Mouse (Mus musculus): ENCODE measurements around the gene Pkd1l3.
A peak's percentile ranks its signal among the peaks of the same experiment; 100 is the strongest.

Gene Pkd1l3

DNA sequence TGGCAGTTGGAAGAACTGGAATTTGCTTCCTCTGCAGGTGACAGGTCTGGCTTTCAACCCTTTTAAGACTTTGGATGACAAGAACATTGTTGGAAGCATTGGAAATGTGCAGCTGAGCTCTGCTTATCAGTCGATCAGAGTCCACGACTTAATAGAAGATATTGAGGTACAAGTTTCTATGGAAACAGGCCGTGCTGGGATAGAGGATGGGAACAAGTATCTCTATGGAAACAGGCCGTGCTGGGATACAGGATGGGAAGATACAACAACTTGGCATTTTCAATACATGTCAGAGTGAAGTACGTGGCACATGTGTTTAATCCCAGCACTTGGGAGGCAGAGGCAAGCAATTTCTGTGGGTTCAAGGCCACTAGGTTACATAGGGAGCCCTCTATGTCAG lies 18.2 kb downstream of the Pkd1l3 start:
- DNase-seq (ENCODE audit: low spot score) = no peak

DNA sequence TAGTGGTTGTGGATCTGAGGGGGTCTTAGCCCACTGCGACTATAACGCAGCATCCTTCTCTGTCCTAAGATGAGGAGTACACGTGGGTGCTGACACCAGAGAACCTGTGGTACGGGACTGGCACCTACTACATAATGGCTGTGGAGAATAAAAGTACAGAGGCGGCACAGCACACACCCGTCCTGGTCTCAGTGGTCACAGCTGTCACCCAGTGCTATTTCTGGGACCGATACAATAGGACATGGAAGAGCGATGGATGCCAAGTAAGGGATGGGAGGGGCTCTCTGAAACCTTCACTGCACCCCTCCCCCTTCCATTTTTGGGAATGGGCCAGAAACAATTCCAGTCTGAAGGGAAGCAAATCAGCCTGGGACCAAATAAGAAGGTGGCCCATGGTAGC lies 20.8 kb downstream of the Pkd1l3 start:
- no peak for DNase-seq (ENCODE audit: low spot score)

DNA sequence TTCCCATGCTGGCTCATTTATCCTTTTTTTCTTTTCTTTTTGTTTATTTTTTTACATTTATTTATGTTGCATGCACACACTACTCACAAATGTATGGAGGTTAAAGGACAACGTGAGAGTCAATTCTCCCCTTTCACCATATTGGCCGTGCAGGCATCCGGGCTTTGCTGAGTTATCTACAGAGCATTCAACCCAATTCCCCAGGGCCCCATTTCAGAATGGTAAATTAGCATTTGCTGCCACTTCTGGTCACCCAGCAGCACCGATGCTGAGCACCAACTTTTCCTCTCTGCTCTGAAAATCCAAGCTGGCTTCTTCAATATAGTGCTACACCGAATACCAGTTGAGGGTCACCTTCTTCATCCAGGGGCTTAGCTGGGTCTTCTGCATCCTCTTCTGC lies 24.5 kb downstream of the Pkd1l3 start:
- no peak for DNase-seq (ENCODE audit: low spot score)

DNA sequence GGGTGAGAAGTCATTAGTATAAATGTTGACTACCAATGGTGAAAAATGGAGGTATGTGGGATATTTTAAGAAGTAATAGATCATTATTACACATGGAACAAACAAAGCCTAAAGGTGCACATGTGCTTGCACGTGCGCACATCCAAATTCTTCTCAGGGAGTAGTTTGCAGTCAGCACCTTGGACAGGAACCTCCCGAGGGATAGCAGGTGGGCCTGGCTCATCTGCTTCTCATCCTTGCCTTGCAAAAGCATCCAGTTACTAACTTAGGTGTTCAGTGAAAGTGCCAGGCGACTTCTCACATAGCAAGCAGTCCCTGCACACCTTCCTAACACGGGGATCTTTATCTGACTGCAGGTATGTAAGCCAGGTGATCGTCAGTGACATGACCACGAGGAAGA lies 26.1 kb downstream of the Pkd1l3 start:
- no peak for DNase-seq (ENCODE audit: low spot score)

DNA sequence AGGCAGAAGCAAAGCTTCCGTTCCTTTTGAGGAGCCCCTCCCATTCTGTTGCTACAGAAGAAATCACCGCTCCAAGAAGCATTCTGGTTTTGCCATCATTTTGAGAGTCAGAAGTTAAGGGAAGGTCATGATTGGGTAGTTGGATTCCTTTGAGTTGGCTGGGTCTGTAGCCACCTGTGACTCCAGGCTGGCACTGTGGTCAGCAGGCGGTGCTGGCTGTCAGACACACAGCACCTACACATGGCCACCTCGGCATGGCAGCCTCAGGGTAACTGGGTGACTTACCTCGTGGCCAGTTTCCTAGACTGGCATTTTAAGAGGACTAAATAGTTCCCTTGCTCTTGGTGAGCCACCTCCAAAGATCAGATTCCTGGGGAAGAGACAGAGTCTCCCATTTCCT lies 26.9 kb downstream of the Pkd1l3 start:
- DNase-seq (ENCODE audit: low spot score) = no peak

DNA sequence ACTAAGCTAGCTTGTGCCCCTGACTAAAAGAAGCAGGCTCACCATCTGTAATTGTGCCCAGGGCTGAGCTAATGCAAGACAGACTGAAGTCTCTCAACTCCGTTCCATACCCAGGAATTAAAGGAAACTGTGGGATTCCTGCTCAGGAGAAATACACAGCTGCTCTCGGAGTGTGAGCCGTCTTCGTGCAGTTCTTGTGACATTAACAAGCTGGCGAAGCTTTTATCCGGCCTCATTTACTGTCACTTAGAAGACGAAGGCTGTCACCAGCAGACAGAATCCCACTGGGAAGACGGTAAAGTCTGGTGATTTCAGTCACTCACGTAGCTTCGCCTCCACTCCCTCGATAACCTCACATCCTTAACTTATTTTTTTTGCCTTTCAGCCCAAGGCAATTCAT lies 33.0 kb downstream of the Pkd1l3 start:
- no peak for DNase-seq (ENCODE audit: low spot score)

DNA sequence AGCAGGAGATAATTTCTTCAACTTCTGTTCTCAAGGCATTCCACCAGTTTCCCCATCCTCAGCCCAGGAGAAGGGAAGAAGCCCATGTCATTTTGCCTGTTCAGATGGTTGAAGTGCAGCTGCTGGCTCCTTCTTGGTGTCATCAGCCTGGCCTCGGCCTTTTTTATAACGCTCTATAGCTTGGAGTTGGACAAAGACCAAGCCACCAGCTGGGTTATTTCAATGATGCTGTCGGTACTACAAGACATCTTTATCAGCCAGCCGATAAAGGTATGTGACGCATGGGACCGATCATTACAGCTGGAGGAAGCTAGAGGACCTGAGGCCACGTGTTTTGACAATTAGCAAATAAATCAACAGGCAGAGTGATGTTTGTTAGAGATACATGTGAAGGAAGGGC lies 34.2 kb downstream of the Pkd1l3 start:
- DNase-seq (ENCODE audit: low spot score) = no peak

DNA sequence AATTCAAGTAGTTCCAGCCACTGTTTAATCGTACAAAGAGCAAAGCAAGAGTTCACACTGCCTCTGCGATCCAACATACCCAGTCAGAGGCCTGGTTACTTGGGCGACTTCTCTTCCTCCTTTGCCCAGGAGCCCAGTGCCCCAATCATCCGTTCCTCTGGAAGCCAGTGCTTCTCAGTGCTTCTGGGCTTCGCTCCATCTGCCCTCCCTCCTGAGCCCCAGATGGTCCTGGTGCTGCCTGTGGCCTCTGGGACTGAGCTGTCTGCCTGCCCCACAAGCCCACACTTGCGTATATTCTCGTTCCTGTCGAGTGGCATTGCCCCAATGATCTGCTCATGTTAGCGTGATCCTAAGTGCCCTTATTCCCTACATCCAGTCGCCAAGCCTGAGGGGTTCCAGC lies 36.5 kb downstream of the Pkd1l3 start:
- no peak for DNase-seq (ENCODE audit: low spot score)

DNA sequence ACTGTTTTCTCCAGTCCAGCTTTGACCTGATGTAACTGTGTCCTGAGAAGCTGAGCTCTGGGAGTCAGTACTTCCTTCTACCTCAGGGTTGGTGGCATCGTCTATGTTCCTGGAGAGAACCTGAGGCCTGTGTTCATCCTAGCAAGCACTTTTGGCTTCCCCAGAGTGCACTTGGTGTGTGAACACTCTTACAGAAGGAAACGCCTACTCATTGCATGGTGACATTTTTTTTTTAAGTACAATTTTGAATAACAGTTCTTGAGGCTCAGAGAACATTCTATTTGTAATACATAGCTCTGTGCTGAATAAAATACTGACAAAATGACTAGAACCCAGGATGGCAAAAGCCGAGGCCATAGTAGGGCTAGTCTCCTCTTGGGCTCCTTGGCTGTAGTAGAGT lies 42.5 kb downstream of the Pkd1l3 start:
- DNase-seq (ENCODE audit: low spot score) = no peak

DNA sequence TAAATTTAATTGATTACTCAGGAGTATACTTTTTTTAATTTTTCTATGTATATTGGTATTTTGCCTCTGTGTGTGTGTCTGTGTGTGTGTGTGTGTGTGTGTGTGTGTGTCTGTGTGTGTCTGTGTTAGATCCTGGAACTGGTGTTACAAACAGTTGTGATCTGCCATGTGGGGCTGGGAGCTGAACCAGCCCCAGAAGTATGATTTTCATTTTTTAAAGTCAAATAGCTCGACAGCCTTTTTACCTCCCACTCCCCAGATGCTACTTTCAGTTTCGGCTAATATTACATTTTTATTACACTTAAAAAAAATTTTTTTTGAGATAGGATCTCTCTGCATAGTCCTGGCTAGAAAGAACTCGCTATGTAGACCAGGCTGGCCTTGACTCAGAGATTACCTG lies 48.0 kb downstream of the Pkd1l3 start:
- DNase-seq (ENCODE audit: low spot score) = no peak

DNA sequence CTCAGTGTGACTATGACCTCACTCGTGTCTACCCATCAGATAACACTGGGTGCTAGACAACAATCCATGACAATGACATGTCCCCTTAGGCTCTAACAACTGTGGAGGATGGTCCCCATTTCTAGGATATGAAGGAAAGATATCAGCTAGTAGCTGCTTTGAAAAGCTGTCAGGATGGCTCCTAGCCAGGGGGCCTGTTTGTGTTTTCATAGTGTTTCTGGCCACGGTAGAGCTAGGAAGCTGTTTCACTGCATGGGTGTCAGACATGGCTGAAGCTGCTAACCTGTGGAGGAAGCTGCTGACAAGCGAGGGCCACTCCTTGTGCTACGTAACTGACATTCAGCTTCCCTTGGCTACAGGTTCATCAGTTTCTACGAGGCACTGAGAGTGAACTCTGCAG lies 52.3 kb downstream of the Pkd1l3 start:
- no peak for DNase-seq (ENCODE audit: low spot score)

DNA sequence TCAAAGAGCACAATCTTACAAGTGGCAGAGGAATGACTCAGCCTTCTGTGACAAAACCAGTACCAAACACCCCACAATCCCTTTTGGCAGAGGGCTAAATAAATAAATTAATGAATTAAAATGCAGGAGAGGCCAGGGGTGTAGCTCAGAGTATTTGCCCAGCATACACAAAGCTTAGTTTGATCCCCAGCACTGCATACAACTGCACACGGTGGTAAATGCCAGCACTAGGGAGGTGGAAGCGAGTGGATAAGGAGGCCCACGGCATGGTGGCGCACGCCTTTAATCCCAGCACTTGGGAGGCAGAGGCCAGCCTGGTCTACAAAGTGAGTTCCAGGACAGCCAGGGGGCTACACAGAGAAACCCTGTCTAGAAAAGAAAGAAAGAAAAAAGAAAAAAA lies 58.3 kb downstream of the Pkd1l3 start:
- DNase-seq (ENCODE audit: low spot score) = no peak

DNA sequence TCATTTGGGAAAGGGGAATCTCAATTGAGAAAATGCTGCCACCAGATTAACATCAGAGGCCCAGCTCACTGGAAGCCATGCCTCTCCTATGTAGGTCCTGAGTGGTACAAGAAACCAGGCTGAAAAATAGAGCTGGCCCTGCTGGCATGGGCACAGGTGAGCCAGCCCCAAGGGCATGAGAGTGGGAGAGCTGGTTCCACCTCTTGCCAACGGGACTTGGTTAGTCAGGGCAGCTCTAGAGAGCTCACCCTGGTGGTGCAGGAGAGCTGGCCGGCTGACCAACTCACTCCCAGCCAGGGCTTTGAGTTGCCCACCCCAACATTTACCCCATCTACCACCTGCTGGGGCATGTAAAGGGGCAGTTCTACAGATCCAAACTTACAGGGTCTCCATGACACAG lies 59.3 kb downstream of the Pkd1l3 start:
- DNase-seq (ENCODE audit: low spot score) = no peak

DNA sequence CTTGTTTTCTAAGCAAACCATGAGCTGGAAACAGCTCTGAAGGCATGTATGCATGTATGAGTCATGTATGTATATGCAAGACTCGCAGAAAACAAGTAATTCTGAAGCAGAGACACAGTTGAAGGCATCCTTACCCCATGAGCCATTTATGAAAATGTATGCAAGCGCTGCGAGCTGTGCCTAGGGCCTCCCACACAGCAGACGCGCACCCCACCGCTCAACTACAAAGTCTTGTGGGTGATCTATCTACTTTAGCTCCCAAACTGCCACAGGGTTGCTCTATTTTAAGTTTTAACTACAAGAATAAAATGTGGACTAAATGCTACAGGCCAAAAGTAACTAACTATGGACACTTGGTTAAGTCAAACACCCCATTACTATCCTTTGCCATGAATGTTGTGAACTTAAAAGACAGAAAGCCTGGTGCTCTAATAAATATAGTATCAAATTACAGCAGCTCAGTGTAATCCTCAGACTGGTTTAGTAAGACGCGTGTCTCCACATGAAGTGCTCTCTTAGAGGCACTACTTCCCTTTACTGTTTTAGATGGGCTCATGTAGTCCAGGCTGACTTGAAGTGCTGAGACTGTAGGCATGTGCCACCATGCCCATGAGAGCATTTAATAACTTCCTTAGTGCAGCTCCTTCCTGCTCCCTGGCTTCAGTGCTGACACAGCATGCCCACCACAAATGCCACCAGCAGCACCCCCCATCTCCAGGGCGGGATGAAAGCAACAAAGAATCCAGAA lies 61.8 kb downstream of the Pkd1l3 start:
- DNase-seq (ENCODE audit: low spot score) = no peak

DNA sequence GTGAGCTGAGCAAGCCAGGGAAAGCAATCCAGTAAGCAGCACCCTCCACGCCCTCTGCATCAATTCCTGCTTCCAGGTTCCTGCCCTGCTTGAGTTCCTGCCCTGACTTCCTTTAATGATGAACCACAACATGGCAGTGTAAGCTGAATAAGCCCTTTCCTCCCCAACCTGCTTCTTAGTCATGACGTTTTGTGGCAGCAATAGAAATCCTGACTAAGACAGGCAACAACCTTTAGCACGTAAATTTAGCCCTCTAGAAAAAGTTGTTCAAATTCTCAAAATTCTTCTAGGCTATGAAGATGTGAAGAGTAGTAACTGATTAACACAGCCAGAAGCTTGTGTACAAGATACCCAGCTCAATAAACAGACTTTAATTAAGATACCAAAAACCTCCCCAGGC lies 67.2 kb downstream of the Pkd1l3 start:
- DNase-seq (ENCODE audit: low spot score) = no peak

DNA sequence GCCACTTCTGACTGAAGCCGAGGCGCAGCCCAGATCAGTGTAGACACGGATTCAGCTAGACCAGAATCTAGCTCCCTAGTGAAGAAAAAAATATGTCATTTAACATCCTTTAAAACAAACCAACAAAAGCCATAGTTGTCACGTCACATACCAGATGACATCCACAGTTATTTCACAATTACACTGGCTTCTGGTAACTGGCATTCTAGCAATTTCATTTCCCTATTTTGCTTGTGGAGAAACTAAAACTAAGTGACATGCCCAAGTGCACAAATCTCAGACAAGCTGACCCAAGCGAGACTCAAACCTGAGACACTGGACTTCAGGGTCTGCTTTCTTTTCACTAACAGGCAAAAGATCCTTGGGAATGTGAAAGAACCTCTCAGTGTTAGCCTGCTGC lies 67.8 kb downstream of the Pkd1l3 start:
- no peak for DNase-seq (ENCODE audit: low spot score)

DNA sequence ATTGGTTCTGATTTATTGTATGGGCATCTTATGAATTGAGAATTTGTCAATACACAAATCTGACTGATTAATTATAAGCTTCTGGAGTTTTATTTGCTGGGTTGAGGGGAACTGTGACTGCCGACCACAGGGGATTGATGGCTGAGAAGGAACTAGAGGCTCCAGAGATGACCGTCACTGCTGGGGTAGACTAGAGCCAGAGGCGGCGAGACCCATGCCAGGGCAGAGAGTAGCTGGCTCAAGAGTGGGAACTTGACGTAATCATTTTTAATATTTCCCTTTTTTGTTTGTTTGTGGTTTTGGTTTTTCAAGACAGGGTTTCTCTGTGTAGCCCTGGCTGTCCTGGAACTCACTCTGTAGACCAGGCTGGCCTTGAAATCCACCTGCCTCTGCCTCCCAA lies 72.9 kb downstream of the Pkd1l3 start:
- no peak for DNase-seq (ENCODE audit: low spot score)

DNA sequence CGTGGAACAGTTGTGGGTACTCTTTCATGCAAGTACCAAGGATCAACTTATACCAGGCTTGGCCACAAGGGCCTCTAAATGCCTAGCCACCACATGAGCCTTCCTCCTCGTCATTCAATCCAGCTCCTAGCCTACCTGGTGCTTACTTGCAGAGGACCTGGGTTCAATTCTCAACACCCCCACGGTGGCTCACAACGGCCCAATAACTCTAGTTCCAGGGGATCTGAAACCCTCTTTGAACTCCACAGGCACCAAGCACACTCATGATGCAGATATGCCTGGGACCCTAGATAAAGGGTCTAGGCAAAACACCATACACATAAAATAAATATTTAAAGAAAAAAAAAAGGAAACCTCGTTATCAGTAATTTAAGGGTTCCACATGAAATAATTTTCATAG lies 77.5 kb downstream of the Pkd1l3 start:
- DNase-seq (ENCODE audit: low spot score) = no peak

DNA sequence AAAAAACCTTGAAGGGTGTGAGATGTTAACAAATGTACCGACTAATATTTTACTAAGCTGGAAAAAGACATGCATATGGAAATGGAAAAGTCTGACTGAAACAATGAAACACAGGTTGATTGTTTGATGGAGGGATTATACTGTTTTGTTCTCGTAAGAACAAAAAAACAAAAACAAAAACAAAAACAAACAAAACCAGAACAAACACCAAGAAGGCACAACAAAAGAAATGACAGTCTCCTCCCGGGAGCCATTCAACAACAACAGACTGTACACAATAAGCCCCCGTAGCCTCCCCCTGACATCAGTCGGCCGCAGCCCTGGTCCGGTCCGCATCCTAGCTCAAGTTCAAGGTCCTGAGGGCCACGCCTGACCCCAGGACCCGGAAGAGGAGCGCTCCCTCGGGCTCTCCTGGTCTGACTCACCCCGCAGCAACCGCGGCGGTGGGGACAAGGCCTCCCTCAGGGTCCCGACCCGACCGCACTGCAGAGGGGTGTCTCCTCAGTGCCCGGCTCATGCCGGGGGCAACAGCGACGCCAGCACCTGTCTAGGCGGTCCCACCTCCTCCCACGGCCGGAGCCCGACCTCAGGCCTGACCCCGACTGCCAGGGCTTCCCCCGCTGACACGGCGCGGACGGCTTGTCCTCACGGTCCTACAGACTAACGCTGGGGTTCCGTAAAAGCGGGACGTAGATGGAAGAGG lies 78.3 kb downstream of the Pkd1l3 start:
- DNase-seq (ENCODE audit: low spot score) = no peak

DNA sequence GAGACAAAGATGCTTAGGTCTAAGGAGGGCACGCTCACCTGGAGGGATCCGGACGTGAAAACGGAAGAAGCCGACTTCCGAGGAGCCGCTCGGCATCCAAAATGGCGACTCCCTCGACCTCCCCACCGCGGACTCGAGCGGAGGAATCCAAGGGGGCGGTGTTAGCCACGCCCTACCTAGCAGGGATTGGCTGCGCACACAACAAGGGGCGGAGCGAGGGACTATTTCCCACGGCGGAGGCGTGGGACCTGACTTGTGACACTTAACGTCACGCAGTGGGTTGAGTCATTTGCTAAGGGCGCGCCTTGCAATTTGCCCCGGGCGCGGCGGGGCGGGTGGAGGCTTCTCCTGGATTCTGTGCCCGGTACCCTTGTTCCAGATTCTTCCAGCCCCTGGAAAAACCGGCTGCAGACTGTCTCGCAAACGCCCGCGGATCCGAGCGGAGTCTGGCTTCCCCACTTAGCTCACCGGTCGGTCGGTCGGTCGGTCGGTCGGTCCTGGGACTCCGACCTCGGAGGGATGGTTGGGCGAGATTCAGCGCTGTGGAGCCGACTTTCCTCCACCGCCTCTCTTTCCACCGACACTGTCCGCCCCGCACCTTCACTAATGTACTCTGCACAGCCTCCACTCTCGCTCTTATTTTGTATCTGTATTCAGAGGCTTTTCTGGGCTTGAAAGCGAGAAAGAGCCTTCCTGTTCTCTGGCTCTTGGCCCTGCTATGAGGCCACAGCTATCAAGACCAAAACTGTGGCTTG lies 79.0 kb downstream of the Pkd1l3 start, which contains the start of gene Ist1:
Gene Ist1 (minus strand): TSS at position 115 of the 755 bp plus-strand sequence.
- DNase-seq (ENCODE audit: low spot score) = peak; percentile 98

DNA sequence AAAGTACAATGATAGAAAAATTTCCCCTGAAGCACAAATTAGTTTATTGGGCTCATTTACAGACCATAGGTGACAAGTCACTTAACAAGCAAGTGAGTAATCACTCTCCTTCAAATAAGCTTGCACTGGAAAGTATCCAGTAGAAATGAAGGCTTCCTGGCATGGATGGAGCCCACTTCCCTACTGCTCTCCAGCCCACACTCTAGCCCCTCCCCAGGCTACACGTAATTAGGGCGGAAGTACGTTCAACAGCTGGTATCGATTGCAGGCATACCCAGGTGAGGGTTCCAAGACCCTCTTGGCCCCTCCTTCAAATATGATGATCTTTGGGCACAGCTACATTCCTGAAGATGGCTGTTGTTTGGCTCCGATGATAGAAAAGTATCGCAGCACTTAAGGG lies 79.8 kb downstream of the Pkd1l3 start:
- no peak for DNase-seq (ENCODE audit: low spot score)

DNA sequence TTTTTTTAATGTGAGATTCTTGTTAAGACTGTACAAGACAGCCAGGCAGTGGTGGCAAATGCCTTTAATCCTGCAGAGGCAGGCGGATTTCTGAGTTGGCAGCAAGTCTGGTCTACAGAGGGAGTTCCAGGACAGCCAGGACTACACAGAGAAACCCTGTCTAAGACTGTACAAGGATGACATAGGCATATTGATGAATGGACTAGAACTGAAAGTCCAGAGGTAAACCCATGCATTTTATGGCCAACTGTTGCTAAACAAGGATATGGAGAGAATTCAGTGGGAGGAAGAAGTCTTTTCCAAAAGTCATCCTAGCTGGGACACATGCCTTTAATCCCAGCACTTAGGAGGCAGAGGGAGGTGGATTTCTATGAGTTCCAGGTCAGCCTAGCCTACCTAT lies 83.4 kb downstream of the Pkd1l3 start:
- DNase-seq (ENCODE audit: low spot score) = no peak

DNA sequence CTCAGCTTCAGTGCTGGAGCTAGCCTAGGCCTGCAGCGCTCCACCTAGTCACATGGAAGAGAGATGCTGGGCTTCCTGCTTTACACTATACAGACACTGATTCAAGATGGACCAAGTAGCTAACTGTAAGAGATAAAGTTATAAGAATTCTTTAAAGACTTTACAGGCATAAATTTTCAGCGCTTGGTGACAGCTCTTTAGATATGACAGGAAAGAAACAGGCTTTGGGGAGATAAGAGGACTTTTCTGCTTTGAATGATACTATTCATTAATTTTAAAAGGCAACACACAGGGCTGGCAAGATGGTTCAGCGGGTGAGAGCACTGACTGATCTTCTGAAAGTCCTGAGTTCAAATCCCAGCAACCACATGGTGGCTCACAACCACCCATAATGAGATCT lies 84.2 kb downstream of the Pkd1l3 start:
- no peak for DNase-seq (ENCODE audit: low spot score)
